Mouse (Mus musculus) retina, embryonic 14.5 days (tissue): Measurements from ENCODE around the gene Has1.
A peak's percentile ranks its signal among the peaks of the same experiment; 100 is the strongest.
"Not testable (repeated sequence)": the region's sequence is repeated elsewhere in the genome, so short reads cannot be mapped to it uniquely, and the experiment has no call there.

ENCODE experiments used
- DNase-seq: peaks from one replicate; pipeline ENCODE4 v3.0.0-alpha.2; 2015; ENCODE audit warnings: low spot score

The Has1 gene

GRCm38 (mm10) chr17:17844606-17845005, 10.4 kb downstream of the Has1 start:
- DNase-seq, result not testable (repeated sequence)

- no peak for DNase-seq
Observed at GRCm38 (mm10) chr17:17843534-17844261, 11.3 kb downstream of the Has1 start.

GRCm38 (mm10) chr17:17840796-17841195, 14.2 kb downstream of the Has1 start:
- no peak for DNase-seq

- no peak for DNase-seq
Observed at GRCm38 (mm10) chr17:17839276-17839675, 15.7 kb downstream of the Has1 start.

- peak; percentile 90 for DNase-seq
Observed at GRCm38 (mm10) chr17:17837919-17838701, 16.9 kb downstream of the Has1 start.

GRCm38 (mm10) chr17:17837426-17837825, 17.6 kb downstream of the Has1 start:
- DNase-seq, result no peak

GRCm38 (mm10) chr17:17836101-17836500, 18.9 kb downstream of the Has1 start:
- no peak for DNase-seq

- no peak for DNase-seq
Observed at GRCm38 (mm10) chr17:17834896-17835295, 20.1 kb downstream of the Has1 start.

GRCm38 (mm10) chr17:17830731-17831130, 24.3 kb downstream of the Has1 start:
- DNase-seq, result no peak

- no peak for DNase-seq
Observed at GRCm38 (mm10) chr17:17829816-17830535, 25.0 kb downstream of the Has1 start.

GRCm38 (mm10) chr17:17829052-17829785, 25.8 kb downstream of the Has1 start:
- peak; percentile 24 for DNase-seq

- DNase-seq, result peak; percentile 81
Observed at GRCm38 (mm10) chr17:17828191-17828981, 26.6 kb downstream of the Has1 start.

- DNase-seq, result peak; percentile 88
Observed at GRCm38 (mm10) chr17:17827658-17828190, 27.3 kb downstream of the Has1 start.

GRCm38 (mm10) chr17:17826751-17827657, 28.0 kb downstream of the Has1 start, which contains the start of gene Spaca6:
Gene Spaca6, plus strand, starts transcription at chr17:17827158.
- peak; percentile 87 for DNase-seq

- peak; percentile 56 for DNase-seq
Observed at GRCm38 (mm10) chr17:17825921-17826591, 28.9 kb downstream of the Has1 start.

GRCm38 (mm10) chr17:17823612-17824336, 31.2 kb downstream of the Has1 start:
- DNase-seq, result no peak

GRCm38 (mm10) chr17:17795527-17795926, 59.5 kb downstream of the Has1 start:
- DNase-seq, result no peak
